Mouse (Mus musculus): ENCODE results near the gene Ica1l. TPM values are rescaled to one million over a fixed set of nuclear protein-coding genes. Genes with fewer than 3 reads are reported as not detected.
A peak's percentile ranks its signal among the peaks of the same experiment; 100 is the strongest.
"Not testable (repeated sequence)": the region's sequence is repeated elsewhere in the genome, so short reads cannot be mapped to it uniquely, and the experiment has no call there.

Gene Ica1l
- 10 to 100 TPM; 34.5 to 40.8 (median 37.5) TPM for total RNA-seq (2022)

GRCm38 (mm10) chr1:60042796-60043469, at the start of gene Ica1l:
Ica1l (minus strand) TSS chr1:60043184.
- peak in 1 of 2 experiments; percentile 18 for DNase-seq (ENCODE audit: low spot score in 2 of 2)

DNA sequence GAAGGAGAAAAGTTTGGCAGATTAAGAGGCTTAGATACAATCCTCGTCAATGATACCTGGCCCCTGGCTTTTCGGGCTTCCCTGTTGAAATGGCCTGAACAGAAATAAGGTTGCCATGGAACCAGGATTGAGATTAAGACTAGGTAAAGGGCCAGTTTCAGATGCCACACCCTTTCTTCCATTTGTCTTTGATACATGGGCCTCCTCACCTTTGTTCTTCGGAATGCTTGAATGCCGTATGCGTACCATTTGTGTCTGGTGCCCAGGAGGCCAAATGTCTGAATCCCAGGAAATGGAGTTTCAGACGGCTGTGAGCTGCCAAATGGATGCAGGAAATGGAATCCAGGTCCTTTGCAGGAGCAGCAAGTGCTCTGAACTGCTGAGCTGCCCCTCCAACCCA, 33.4 kb upstream of the Ica1l start:
- DNase-seq (ENCODE audit: low spot score in 2 of 2): no peak

DNA sequence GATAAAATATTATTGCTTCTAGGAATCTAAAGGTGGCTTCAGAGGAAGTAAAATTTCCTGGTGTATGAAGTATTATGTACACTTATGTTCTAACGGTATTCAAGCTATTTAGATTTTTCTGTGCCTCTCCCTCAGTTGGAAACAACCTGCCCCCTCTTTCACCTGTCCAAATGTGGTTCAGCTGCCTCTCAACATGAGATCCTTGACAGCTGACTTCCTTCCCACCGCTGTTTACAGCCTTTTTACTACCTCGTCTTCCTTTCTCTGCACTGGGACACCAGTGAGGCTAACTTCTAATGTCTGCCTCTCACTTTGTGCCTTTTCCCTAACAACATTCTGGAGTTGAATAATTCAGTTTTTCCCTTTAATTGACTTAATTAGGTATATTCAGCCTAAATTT, 32.6 kb upstream of the Ica1l start:
- no peak for DNase-seq (ENCODE audit: low spot score in 2 of 2)

- DNase-seq (ENCODE audit: low spot score in 2 of 2): no peak
These were observed 32.0 kb upstream of the Ica1l start for GRCm38 (mm10) chr1:60074935-60075334.

- DNase-seq (ENCODE audit: low spot score in 2 of 2): not testable (repeated sequence)
These were observed 27.7 kb upstream of the Ica1l start for GRCm38 (mm10) chr1:60070725-60071124.

GRCm38 (mm10) chr1:60056310-60056709, 13.3 kb upstream of the Ica1l start:
- DNase-seq (ENCODE audit: low spot score in 2 of 2): no peak

GRCm38 (mm10) chr1:60054659-60055058, 11.7 kb upstream of the Ica1l start:
- no peak for DNase-seq (ENCODE audit: low spot score in 2 of 2)

DNA sequence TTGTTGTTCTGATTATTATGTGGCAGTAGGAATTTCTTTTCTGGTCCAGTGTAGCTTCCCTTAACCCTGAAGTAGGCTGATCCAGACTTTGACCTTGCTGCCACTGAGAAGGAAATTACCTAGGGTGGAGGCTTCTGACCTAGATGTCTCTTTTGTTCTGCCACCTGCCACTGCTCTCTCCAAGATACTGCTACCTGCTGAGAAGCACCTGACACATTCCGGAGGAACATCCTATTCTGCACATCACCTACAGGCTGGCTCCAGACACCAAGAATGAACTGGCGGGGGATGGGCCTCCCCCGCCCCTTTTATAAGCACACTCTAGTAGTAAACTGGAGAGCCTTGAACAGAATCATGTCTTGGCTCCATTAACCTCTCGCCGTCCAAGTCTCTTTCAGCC, 4.5 kb upstream of the Ica1l start:
- DNase-seq (ENCODE audit: low spot score in 2 of 2): not testable (repeated sequence)

DNA sequence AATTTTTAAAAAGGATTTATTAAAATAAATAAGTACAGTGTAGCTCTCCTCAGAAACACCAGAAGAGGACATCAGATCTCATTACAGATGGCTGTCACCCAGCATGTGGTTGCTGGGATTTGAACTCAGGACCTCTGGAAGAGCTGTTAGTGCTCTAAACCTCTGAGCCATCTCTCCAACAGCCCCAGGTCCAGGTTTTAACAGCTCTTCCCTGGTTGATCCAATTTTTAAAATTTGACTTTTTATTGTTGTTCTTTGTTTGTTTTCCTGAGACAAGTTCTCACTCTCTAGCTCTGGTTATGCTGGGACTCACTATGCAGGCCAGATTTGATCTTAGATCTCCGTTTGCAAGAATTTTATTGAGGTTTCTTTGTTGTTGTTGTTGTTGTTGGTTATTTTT, 1.6 kb upstream of the Ica1l start:
- no peak for DNase-seq (ENCODE audit: low spot score in 2 of 2)

- DNase-seq (ENCODE audit: low spot score in 2 of 2): peak in 1 of 2 experiments; percentile 7
These were observed 587 bp downstream of the Ica1l start for GRCm38 (mm10) chr1:60042398-60042795.

GRCm38 (mm10) chr1:60035044-60035443, 7.9 kb downstream of the Ica1l start:
- peak in 1 of 2 experiments; percentile 42 for DNase-seq (ENCODE audit: low spot score in 2 of 2)

DNA sequence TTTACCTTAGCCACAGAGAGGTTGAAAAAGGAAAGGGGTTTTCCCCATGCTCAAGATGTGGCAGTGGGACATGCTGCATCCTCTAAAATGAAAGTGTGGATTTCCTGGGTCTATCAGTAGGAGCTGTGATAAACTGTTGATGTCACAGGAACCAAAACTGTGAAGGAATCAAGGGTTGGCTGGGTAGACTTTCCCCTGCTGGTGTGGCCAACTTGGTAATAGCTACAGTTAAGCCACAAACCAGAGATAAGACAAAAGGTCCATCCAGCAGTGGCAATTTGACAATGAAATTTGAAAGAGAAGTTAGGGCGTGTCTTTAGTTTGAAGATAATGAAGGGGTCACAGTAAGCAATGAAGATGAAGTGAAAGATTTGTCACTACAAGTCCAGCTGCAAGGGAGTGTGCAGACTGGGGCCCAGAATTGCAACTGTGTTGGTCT, 25.9 kb downstream of the Ica1l start:
- no peak for DNase-seq (ENCODE audit: low spot score in 2 of 2)

- DNase-seq (ENCODE audit: low spot score in 2 of 2): no peak
These were observed 26.8 kb downstream of the Ica1l start for GRCm38 (mm10) chr1:60016136-60016611.

GRCm38 (mm10) chr1:60015511-60015910, 27.5 kb downstream of the Ica1l start:
- DNase-seq (ENCODE audit: low spot score in 2 of 2): no peak

- DNase-seq (ENCODE audit: low spot score in 2 of 2): no peak
These were observed 29.2 kb downstream of the Ica1l start for GRCm38 (mm10) chr1:60013779-60014178.

DNA sequence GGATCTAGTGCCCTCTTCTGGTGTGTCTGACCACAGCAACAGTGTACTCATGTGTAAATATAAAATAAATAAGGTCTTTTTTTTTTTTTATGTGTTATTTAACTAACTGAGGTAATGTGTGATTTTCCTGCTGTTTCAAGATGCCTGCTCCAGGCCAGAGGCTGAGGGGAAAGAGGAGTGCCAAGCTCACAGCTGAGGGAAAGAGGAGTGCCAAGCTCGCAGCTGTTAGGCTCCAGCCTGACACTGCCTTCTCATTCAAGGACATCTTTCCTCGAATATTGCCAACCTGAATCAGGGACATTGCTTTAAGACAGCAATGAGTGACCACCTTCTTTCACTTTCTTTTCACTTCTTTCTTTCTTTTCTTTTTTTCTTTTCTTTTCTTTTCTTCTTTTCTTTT, 34.2 kb downstream of the Ica1l start:
- DNase-seq (ENCODE audit: low spot score in 2 of 2): no peak

DNA sequence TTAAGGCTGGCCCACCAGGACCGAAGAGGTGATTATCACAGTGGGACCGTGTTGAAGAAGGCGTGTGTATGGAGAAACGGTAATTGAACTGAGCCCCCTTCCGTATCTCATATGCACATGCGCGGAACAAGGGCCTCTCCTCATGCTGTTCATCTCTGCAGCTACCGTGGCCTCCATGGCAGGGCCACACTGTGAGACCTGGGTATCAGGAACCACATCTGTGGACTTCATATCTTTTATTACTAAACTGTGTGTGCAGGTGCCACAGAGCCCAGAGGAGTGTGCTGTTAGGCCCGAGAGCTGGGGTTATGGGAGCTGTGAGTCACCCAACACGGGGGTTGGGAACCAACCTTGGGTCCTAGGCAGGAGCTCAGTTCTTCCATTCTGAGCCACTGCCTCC, 35.6 kb downstream of the Ica1l start:
- no peak for DNase-seq (ENCODE audit: low spot score in 2 of 2)

- no peak for DNase-seq (ENCODE audit: low spot score in 2 of 2)
These were observed 42.7 kb downstream of the Ica1l start for GRCm38 (mm10) chr1:60000319-60000718.

DNA sequence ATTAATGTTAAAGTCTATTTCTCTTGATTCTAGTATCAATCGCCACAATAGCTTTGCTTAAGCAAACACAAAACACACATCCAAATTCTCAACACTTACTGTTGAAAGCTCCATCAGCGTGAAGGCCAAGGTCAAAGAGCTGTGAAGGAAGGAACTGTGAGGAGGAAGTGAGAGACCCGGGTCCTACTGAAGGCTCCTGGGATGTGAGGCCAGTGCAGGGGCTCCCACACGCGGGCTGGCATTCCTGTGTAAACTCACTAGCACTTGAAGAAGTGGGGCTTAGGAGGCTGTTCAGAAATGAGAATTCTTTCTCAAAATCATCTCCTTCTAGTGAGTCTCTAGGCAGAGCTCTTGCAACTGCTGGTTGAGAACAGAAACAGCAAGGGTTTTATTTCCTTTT, 45.6 kb downstream of the Ica1l start:
- no peak for DNase-seq (ENCODE audit: low spot score in 2 of 2)

- DNase-seq (ENCODE audit: low spot score in 2 of 2): no peak
These were observed 47.3 kb downstream of the Ica1l start for GRCm38 (mm10) chr1:59995646-59996045.

DNA sequence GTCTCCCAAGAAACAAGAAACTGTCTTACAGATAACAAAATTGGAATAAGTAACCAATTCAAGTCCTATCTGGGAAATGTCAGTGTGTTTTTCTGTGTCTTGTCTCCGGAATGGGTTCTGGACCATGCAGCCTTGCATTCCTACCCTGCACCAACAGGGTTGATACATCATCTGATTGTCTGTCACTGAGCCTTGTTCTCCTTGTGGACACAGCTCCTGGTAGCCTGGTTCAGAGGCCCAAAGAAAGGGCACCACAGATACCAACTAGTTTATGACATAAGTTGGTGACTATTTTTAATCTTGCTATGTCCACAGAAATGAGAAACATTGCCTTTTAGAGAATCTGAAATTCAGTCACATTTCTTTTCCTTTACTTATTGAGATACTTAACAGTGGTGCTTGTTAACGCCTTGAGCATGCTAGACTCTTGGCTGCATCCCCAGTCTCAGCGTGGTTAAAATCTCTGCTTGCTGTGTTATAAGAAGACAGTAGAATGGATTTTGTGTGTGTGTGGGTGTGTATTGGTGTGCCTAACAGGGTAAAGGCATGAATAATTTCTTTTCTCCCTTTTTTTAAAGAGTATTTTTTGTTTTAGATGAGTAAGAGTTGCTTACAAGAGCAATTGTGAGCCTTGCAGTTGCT, 55.5 kb downstream of the Ica1l start:
- DNase-seq (ENCODE audit: low spot score in 2 of 2): peak in 1 of 2 experiments; percentile 72

GRCm38 (mm10) chr1:59986626-59987025, 56.4 kb downstream of the Ica1l start:
- no peak for DNase-seq (ENCODE audit: low spot score in 2 of 2)

GRCm38 (mm10) chr1:59967291-59967690, 75.7 kb downstream of the Ica1l start:
- no peak for DNase-seq (ENCODE audit: low spot score in 2 of 2)
